Mouse (Mus musculus): ENCODE data around the gene Ormdl3.

DNA sequence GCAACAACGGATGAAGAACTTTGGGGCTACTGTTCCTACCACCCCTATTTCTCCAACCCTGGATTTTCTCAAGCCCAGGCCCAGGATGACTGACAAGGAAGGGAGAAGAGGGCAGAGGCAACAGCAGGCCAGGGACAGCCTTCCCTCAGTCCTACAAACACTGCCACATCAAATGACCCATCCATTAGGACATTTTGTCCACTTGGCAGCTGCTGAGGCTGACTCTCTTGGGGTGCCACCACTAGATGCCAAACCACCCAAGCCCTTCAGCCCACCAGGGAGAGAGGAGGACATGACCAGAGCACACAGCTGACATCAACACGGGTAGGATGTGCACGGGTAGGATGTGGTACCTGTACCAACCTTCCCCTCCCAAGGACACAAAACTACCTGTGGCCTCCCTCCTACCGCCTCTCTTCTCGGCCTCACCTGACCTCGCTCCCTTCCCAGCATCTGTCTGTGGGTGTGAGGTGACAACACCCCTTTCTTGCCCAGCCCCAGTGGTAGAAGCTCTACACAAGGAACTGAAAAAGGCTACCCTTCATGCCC is 2.5 kb downstream of the Ormdl3 start:
- TF ChIP-seq USF2 (conservative IDR thresholded peaks at IDR 0.05; ENCODE audit: low read depth, low read length) (no peak), RCOR1 (conservative IDR thresholded peaks at IDR 0.05; ENCODE audit: low read depth, low read length) (no peak)
